Mouse (Mus musculus) stomach, postnatal 0 days (tissue): ENCODE measurements around the gene Cep95. TPM values are rescaled to one million over a fixed set of nuclear protein-coding genes. Genes with fewer than 3 reads are reported as not detected.

Experiments
- ATAC-seq: fragments of 200-750 bp; cut with Nextera tagmentation; 2 replicates; pipeline ENCODE4 v1.8.0; 2017; ENCODE audit not compliant: low FRiP score, low TSS enrichment
- DNase-seq: peaks from one replicate; pipeline ENCODE4 v3.0.0-alpha.2; 2016; ENCODE audit warnings: low spot score
- H3K27ac ChIP-seq: fragments of 300-500 bp; sonication (generic); replicated peaks from 2 replicates; pipeline ENCODE4 v1.5.1; 2014; ENCODE audit warnings: mild to moderate bottlenecking, control low read depth
- H3K27me3 ChIP-seq: fragments of 300-500 bp; sonication (generic); 2 replicates; pipeline ENCODE4 v1.6.1; 2014; ENCODE audit warnings: low read length; ENCODE audit not compliant: control insufficient read depth, insufficient read depth
- H3K36me3 ChIP-seq: fragments of 300-500 bp; sonication (generic); 2 replicates; pipeline ENCODE4 v1.6.1; 2014; ENCODE audit warnings: low read length, mixed read lengths; ENCODE audit not compliant: control insufficient read depth, insufficient read depth
- H3K4me1 ChIP-seq: fragments of 300-500 bp; sonication (generic); replicated peaks from 2 replicates; pipeline ENCODE4 v1.6.1; 2014; ENCODE audit warnings: antibody characterized with exemption; ENCODE audit not compliant: control insufficient read depth, insufficient read depth
- H3K4me2 ChIP-seq: fragments of 300-500 bp; sonication (generic); replicated peaks from 2 replicates; pipeline ENCODE4 v1.6.1; 2014; ENCODE audit warnings: low read depth, mild to moderate bottlenecking, control low read depth, moderate library complexity
- H3K4me3 ChIP-seq: fragments of 300-500 bp; sonication (generic); 2 replicates; pipeline ENCODE4 v1.5.1; 2014; ENCODE audit warnings: low read depth, low read length, control low read depth
- H3K9ac ChIP-seq: fragments of 300-500 bp; sonication (generic); 2 replicates; pipeline ENCODE4 v1.6.1; 2014; ENCODE audit warnings: mild to moderate bottlenecking, low read length, control low read depth, mixed read lengths
- H3K9me3 ChIP-seq: fragments of 300-500 bp; sonication (generic); 2 replicates; pipeline ENCODE4 v1.6.1; 2016; ENCODE audit warnings: low read length; ENCODE audit not compliant: control insufficient read depth
- CTCF ChIP-seq: IDR thresholded peaks from 2 replicates; pipeline ENCODE4 v1.5.1; 2016; ENCODE audit warnings: antibody characterized with exemption, low read depth, mild to moderate bottlenecking, moderate library complexity
- EP300 ChIP-seq: optimal IDR thresholded peaks from 2 replicates; pipeline ENCODE3; 2016; ENCODE audit warnings: antibody characterized with exemption
- WGBS: fragments of 180-500 bp; shearing (Covaris S2); extraction: QIAGEN DNeasy Blood & Tissue Kit; methylation state at CpG from one replicate; pipeline ENCODE4 v1.1.7; 2014; 5-methylcytosine and 5-hydroxymethylcytosine counted together
- polyA plus RNA-seq: library from polyadenylated mRNA; unstranded; fragments of >200 nt; fragmentation: Nextera tagmentation; extraction: Ambion mirVana; gene quantifications from 2 replicates; pipeline ENCODE4 v1.2.1, GENCODE M21; 2015

The Cep95 gene
- polyA plus RNA-seq, 1 experiment from 2014 or later, result 4.9 TPM

GRCm38 (mm10) chr11:106750121-106750751 lies 38.8 kb upstream of the Cep95 start, which contains the start of gene Pecam1:
Gene Pecam1, minus strand, starts transcription at chr11:106750628.
- Histone ChIP-seq H3K27ac (no peak within 1 kb of the TSS), H3K4me3 (no peak within 1 kb of the TSS), H3K36me3 (no peaks in the 10 kb centered on the region), H3K27me3 (no peaks in the 10 kb centered on the region), H3K4me2 (no peak within 1 kb of the TSS), H3K9me3 (no peaks in the 10 kb centered on the region), H3K4me1 (no peaks in the 10 kb centered on the region), H3K9ac (no peak within 1 kb of the TSS)
- TF ChIP-seq EP300, result no peak
- TF ChIP-seq CTCF, result no peak
- ATAC-seq (peak; percentile 78), DNase-seq (peak; percentile 41)
- WGBS, result 59% methylated on average over 13 of the region's 13 CpGs

- TF ChIP-seq EP300, result no peak
- TF ChIP-seq CTCF, result no peak
- Histone ChIP-seq H3K36me3 (no peaks in the 10 kb centered on the region), H3K4me1 (no peaks in the 10 kb centered on the region), H3K27ac (no peak within 1 kb of the TSS), H3K9ac (no peak within 1 kb of the TSS), H3K4me2 (no peak within 1 kb of the TSS), H3K27me3 (no peaks in the 10 kb centered on the region), H3K4me3 (no peak within 1 kb of the TSS), H3K9me3 (no peaks in the 10 kb centered on the region)
- no peak for DNase-seq
- WGBS, result 66% methylated on average over 17 of the region's 17 CpGs
- ATAC-seq, result no peak
These were observed 37.7 kb upstream of the Cep95 start, which contains the start of gene Milr1 for GRCm38 (mm10) chr11:106751039-106752018. Gene Milr1, plus strand, starts transcription at chr11:106751226.

GRCm38 (mm10) chr11:106752103-106752502 lies 36.9 kb upstream of the Cep95 start:
- no peaks in the 10 kb centered on the region for H3K9me3 ChIP-seq
- no peak for ATAC-seq

GRCm38 (mm10) chr11:106753314-106753713 lies 35.7 kb upstream of the Cep95 start:
- Histone ChIP-seq H3K9ac (no peak overlapping the region), H3K4me3 (no peak overlapping the region), H3K27me3 (no peaks in the 10 kb centered on the region), H3K36me3 (no peaks in the 10 kb centered on the region), H3K9me3 (no peaks in the 10 kb centered on the region), H3K4me1 (no peaks in the 10 kb centered on the region), H3K4me2 (no peak overlapping the region), H3K27ac (no peak overlapping the region)
- ATAC-seq (no peak), DNase-seq (no peak)
- 73% methylated on average over 6 of the region's 6 CpGs for WGBS
- TF ChIP-seq EP300 (no peak), CTCF (no peak)

More at GRCm38 (mm10) chr11:106752103-106752502, 36.9 kb upstream of the Cep95 start:
- no peaks in the 10 kb centered on the region for H3K4me1 ChIP-seq
- DNase-seq, result no peak
- H3K27ac ChIP-seq, result no peak overlapping the region
- H3K36me3 ChIP-seq, result no peaks in the 10 kb centered on the region
- H3K4me3 ChIP-seq, result no peak overlapping the region
- no peak overlapping the region for H3K9ac ChIP-seq
- no peak overlapping the region for H3K4me2 ChIP-seq
- 72% methylated on average over 7 of the region's 7 CpGs for WGBS
- TF ChIP-seq CTCF (no peak), EP300 (no peak)
- H3K27me3 ChIP-seq, result no peaks in the 10 kb centered on the region

- no peak for ATAC-seq
- DNase-seq, result no peak
- Histone ChIP-seq H3K27ac (no peak overlapping the region), H3K4me2 (no peak overlapping the region), H3K4me3 (no peak overlapping the region), H3K27me3 (no peaks in the 10 kb centered on the region), H3K4me1 (no peaks in the 10 kb centered on the region), H3K9me3 (no peaks in the 10 kb centered on the region), H3K9ac (no peak overlapping the region), H3K36me3 (no peaks in the 10 kb centered on the region)
- TF ChIP-seq EP300 (no peak), CTCF (no peak)
- 48% methylated on average over 5 of the region's 5 CpGs for WGBS
These were observed 33.5 kb upstream of the Cep95 start for GRCm38 (mm10) chr11:106755583-106755982.
